Mouse (Mus musculus): ENCODE data around the gene Dhx16. TPM values are rescaled to one million over a fixed set of nuclear protein-coding genes. Genes with fewer than 3 reads are reported as not detected.

Gene Dhx16
- polyA plus RNA-seq, 1 experiment from 2014 or later, result 56.9 TPM

GRCm38 (mm10) chr17:35860831-35861197 lies 18.8 kb upstream of the Dhx16 start:
- Histone ChIP-seq H3K9me3 (no peaks in the 10 kb centered on the region), H3K27me3 (no peaks in the 10 kb centered on the region), H3K4me1 (replicated peaks) (peaks cover 15% of the 10 kb centered on the region), H3K27ac (peak overlapping the region; percentile 92), H3K4me3 (replicated peaks) (peak overlapping the region; percentile 73), H3K36me3 (peaks cover 35% of the 10 kb centered on the region), H3K9ac (replicated peaks) (peak overlapping the region; percentile 79), H3K4me2 (peak overlapping the region; percentile 67)
- WGBS, result 5% methylated on average over 12 of the region's 12 CpGs
- ATAC-seq (ENCODE audit: insufficient number of reproducible peaks, insufficient read depth, low FRiP score, low TSS enrichment, low read depth), result peak; percentile 1; the same call in 1 of the 2 replicates

- H3K4me2 ChIP-seq, result peak within 1 kb of the TSS; percentile 67
- H3K4me3 ChIP-seq (replicated peaks), result peak within 1 kb of the TSS; percentile 73
- WGBS, result under 1% methylated on average over 47 of the region's 47 CpGs
- H3K27me3 ChIP-seq, result no peaks in the 10 kb centered on the region
- ATAC-seq (ENCODE audit: insufficient number of reproducible peaks, insufficient read depth, low FRiP score, low TSS enrichment, low read depth), result peak; percentile 89
- peaks cover 31% of the 10 kb centered on the region for H3K36me3 ChIP-seq
- peak within 1 kb of the TSS; percentile 79 for H3K9ac ChIP-seq (replicated peaks)
- peak within 1 kb of the TSS; percentile 92 for H3K27ac ChIP-seq
- H3K4me1 ChIP-seq (replicated peaks), result peaks cover 15% of the 10 kb centered on the region
- H3K9me3 ChIP-seq, result no peaks in the 10 kb centered on the region
Observed at GRCm38 (mm10) chr17:35861198-35861857, 18.3 kb upstream of the Dhx16 start, which contains the start of gene Nrm. TSS of gene Nrm (plus strand) at chr17:35861318.

GRCm38 (mm10) chr17:35864832-35865353 lies 14.7 kb upstream of the Dhx16 start:
- no peaks in the 10 kb centered on the region for H3K9me3 ChIP-seq

GRCm38 (mm10) chr17:35865481-35866280 lies 13.9 kb upstream of the Dhx16 start, which contains the start of gene Ppp1r18:
TSS of gene Ppp1r18 (plus strand) at chr17:35865593.
- H3K27ac ChIP-seq, result peak within 1 kb of the TSS; percentile 96
- peak within 1 kb of the TSS; percentile 79 for H3K9ac ChIP-seq (replicated peaks)
- 0 out of 2 replicates have a peak, but pooled peaks cover 2% of the 10 kb centered on the region for H3K9me3 ChIP-seq
- peak; percentile 51 for ATAC-seq (ENCODE audit: insufficient number of reproducible peaks, insufficient read depth, low FRiP score, low TSS enrichment, low read depth)
- H3K36me3 ChIP-seq, result peaks cover 26% of the 10 kb centered on the region; the same call in 1 of the 2 replicates
- H3K4me1 ChIP-seq (replicated peaks), result peaks cover 49% of the 10 kb centered on the region
- WGBS, result under 1% methylated on average over 47 of the region's 48 CpGs
- H3K27me3 ChIP-seq, result no peaks in the 10 kb centered on the region
- H3K4me2 ChIP-seq, result peak within 1 kb of the TSS; percentile 98
- H3K4me3 ChIP-seq (replicated peaks), result peak within 1 kb of the TSS; percentile 67

More at GRCm38 (mm10) chr17:35864832-35865353, 14.7 kb upstream of the Dhx16 start:
- Histone ChIP-seq H3K27ac (peak overlapping the region; percentile 96), H3K9ac (replicated peaks) (peak overlapping the region; percentile 79), H3K27me3 (no peaks in the 10 kb centered on the region), H3K4me2 (peak overlapping the region; percentile 98), H3K36me3 (peaks cover 18% of the 10 kb centered on the region; the same call in 1 of the 2 replicates), H3K4me3 (replicated peaks) (peak overlapping the region; percentile 67), H3K4me1 (replicated peaks) (peaks cover 45% of the 10 kb centered on the region)
- 25% methylated on average over 10 of the region's 10 CpGs for WGBS
- no peak for ATAC-seq (ENCODE audit: insufficient number of reproducible peaks, insufficient read depth, low FRiP score, low TSS enrichment, low read depth)

- H3K4me1 ChIP-seq (replicated peaks), result peaks cover 49% of the 10 kb centered on the region
- ATAC-seq (ENCODE audit: insufficient number of reproducible peaks, insufficient read depth, low FRiP score, low TSS enrichment, low read depth), result peak; percentile 44; the same call in 1 of the 2 replicates
- no peaks in the 10 kb centered on the region for H3K27me3 ChIP-seq
- peaks cover 33% of the 10 kb centered on the region for H3K36me3 ChIP-seq
- peak overlapping the region; percentile 67 for H3K4me3 ChIP-seq (replicated peaks)
- peak overlapping the region; percentile 79 for H3K9ac ChIP-seq (replicated peaks)
- peak overlapping the region; percentile 98 for H3K4me2 ChIP-seq
- H3K9me3 ChIP-seq, result 0 out of 2 replicates have a peak, but pooled peaks cover 3% of the 10 kb centered on the region
- peak overlapping the region; percentile 96 for H3K27ac ChIP-seq
- 1% methylated on average over 31 of the region's 38 CpGs for WGBS
Observed at GRCm38 (mm10) chr17:35866281-35866831, 13.3 kb upstream of the Dhx16 start.

GRCm38 (mm10) chr17:35866911-35867890 lies 12.4 kb upstream of the Dhx16 start:
- Histone ChIP-seq H3K9ac (replicated peaks) (peak overlapping the region; percentile 79), H3K4me2 (peak overlapping the region; percentile 98), H3K27ac (peak overlapping the region; percentile 96), H3K4me3 (replicated peaks) (peak overlapping the region; percentile 67), H3K9me3 (0 out of 2 replicates have a peak, but pooled peaks cover 3% of the 10 kb centered on the region), H3K4me1 (replicated peaks) (peaks cover 49% of the 10 kb centered on the region), H3K27me3 (no peaks in the 10 kb centered on the region), H3K36me3 (peaks cover 39% of the 10 kb centered on the region)
- WGBS, result 8% methylated on average over 26 of the region's 26 CpGs
- no peak for ATAC-seq (ENCODE audit: insufficient number of reproducible peaks, insufficient read depth, low FRiP score, low TSS enrichment, low read depth)

- ATAC-seq (ENCODE audit: insufficient number of reproducible peaks, insufficient read depth, low FRiP score, low TSS enrichment, low read depth), result no peak
- WGBS, result 33% methylated on average over 17 of the region's 17 CpGs
Observed at GRCm38 (mm10) chr17:35868165-35868820, 11.3 kb upstream of the Dhx16 start.

GRCm38 (mm10) chr17:35868961-35869345 lies 10.7 kb upstream of the Dhx16 start:
- peak overlapping the region; percentile 98 for H3K4me2 ChIP-seq
- ATAC-seq (ENCODE audit: insufficient number of reproducible peaks, insufficient read depth, low FRiP score, low TSS enrichment, low read depth), result no peak
- H3K4me3 ChIP-seq (replicated peaks), result peak overlapping the region; percentile 67
- peaks cover 47% of the 10 kb centered on the region for H3K36me3 ChIP-seq
- no peaks in the 10 kb centered on the region for H3K27me3 ChIP-seq
- peak overlapping the region; percentile 79 for H3K9ac ChIP-seq (replicated peaks)
- WGBS, result 7% methylated on average over 7 of the region's 7 CpGs
- 0 out of 2 replicates have a peak, but pooled peaks cover 3% of the 10 kb centered on the region for H3K9me3 ChIP-seq
- H3K4me1 ChIP-seq (replicated peaks), result peaks cover 55% of the 10 kb centered on the region
- H3K27ac ChIP-seq, result peak overlapping the region; percentile 76

More at GRCm38 (mm10) chr17:35868165-35868820, 11.3 kb upstream of the Dhx16 start:
- Histone ChIP-seq H3K9me3 (0 out of 2 replicates have a peak, but pooled peaks cover 3% of the 10 kb centered on the region), H3K36me3 (peaks cover 47% of the 10 kb centered on the region), H3K4me2 (peak overlapping the region; percentile 98), H3K9ac (replicated peaks) (peak overlapping the region; percentile 79), H3K4me3 (replicated peaks) (peak overlapping the region; percentile 67), H3K4me1 (replicated peaks) (peaks cover 50% of the 10 kb centered on the region), H3K27ac (peak overlapping the region; percentile 76), H3K27me3 (no peaks in the 10 kb centered on the region)

GRCm38 (mm10) chr17:35869346-35870067 lies 10.1 kb upstream of the Dhx16 start:
- H3K9me3 ChIP-seq, result 0 out of 2 replicates have a peak, but pooled peaks cover 3% of the 10 kb centered on the region
- peak overlapping the region; percentile 98 for H3K4me2 ChIP-seq
- H3K36me3 ChIP-seq, result peaks cover 47% of the 10 kb centered on the region
- peak overlapping the region; percentile 67 for H3K4me3 ChIP-seq (replicated peaks)
- peak overlapping the region; percentile 79 for H3K9ac ChIP-seq (replicated peaks)
- peak overlapping the region; percentile 76 for H3K27ac ChIP-seq
- ATAC-seq (ENCODE audit: insufficient number of reproducible peaks, insufficient read depth, low FRiP score, low TSS enrichment, low read depth), result no peak
- peaks cover 52% of the 10 kb centered on the region for H3K4me1 ChIP-seq (replicated peaks)
- no peaks in the 10 kb centered on the region for H3K27me3 ChIP-seq
- WGBS, result 6% methylated on average over 7 of the region's 7 CpGs

Data from limb, embryonic 12.5 days (tissue).